Mouse (Mus musculus) G1E-ER4 (cell line): Measurements from ENCODE around the gene Wdr41. TPM values are rescaled to one million over a fixed set of nuclear protein-coding genes. Genes with fewer than 3 reads are reported as not detected.

Experiments
- GATA1 ChIP-seq: IDR thresholded peaks from one replicate; pipeline ENCODE4 v1.8.0; 2012; ENCODE audit warnings: low read length, inconsistent platforms
- polyA plus RNA-seq: library from polyadenylated mRNA; stranded (reverse); fragments of >175 nt; gene quantifications from 2 replicates; pipeline ENCODE4 v1.2.3, GENCODE M21; 2012

The Wdr41 gene
- 4.0 and 5.4 TPM in 2 replicates for polyA plus RNA-seq

DNA sequence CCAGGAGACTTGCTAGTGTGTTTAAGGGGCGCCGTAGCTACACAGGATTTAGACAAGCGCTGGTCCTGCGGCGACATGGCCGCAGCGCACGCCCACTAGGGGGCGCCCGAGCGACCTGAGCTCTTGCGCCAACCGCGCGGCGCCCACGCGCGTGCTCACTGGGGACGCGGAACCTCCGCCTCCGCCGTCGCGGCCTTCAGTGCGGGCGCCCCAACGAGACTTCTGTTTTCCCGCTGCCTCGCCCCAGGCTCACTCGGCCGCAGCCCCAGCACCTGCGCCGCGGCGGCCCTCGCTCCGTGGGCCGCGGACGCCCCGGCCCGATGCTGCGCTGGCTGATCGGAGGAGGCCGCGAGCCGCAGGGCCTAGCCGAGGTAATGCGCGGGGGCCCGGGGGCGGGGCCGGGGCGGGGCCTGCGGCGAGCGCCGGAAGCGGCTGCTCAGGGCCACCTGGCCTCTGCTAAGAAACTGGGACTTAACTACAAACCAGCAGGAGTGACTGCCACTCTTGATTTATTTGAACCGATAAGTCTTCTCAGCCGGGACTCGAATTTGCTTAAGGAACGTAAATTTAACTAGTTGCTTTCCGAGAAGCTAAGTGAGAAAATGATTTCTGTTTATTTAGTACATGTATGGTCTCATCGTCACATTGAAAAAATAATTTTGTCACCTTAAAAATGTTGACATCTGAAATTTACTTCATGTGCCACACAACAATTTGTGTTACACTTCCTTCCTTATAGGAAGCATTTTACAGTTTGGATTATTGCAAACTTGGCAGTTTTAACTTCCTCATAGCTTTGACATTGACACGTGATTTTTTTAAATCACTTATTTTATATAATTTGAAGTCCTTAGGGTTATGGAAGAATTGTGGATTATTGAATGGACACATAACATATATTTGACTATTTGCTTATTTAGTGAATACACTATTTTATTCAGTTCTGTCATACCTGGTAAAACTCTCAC lies at the start of gene Wdr41:
TSS of gene Wdr41 (plus strand) at position 126 of the 968 bp plus-strand sequence.
- TF ChIP-seq GATA1: no peak

- TF ChIP-seq GATA1: no peak
Observed at GRCm38 (mm10) chr13:94928086-94928485, 48.1 kb upstream of the Wdr41 start.

DNA sequence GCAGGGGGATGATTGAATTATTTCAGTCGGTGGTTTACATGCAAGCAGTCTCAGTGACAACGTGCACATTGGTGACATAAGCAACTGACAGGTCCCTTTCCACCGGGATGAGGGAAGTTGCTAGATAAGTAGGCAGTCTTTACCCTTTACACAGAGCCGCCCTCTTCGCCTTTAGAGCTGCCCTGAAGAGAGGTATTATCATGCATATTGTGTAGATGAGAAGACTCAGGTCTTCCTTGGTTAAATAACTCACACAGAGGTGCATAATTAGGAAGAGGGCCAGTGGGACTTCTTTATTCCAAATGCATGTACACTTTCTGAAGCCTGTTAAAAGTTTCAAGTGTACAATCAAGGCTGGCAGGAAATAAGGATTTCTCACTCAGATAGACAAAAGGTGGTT lies 37.7 kb upstream of the Wdr41 start:
- TF ChIP-seq GATA1: no peak

DNA sequence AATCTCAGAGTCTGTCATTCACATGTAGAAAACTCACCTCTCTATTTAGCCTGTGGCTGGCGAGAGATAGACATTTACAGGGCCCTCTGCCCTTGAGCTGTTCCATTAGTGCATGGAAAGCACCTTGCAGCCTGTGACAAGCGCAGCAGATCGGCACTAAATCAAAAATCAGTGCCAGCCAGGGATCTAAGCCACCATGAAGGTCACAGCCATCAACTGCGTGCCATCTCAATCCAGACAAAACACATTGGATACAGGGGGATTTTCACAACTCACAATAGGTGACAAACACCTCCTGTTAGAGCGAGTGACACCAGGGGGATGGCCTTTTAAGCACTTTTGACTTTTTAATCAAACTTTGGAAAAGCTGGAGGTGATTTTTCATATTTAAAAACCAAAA lies 36.0 kb upstream of the Wdr41 start:
- TF ChIP-seq GATA1: no peak

GRCm38 (mm10) chr13:94941230-94941629 lies 34.9 kb upstream of the Wdr41 start:
- no peak for TF ChIP-seq GATA1

DNA sequence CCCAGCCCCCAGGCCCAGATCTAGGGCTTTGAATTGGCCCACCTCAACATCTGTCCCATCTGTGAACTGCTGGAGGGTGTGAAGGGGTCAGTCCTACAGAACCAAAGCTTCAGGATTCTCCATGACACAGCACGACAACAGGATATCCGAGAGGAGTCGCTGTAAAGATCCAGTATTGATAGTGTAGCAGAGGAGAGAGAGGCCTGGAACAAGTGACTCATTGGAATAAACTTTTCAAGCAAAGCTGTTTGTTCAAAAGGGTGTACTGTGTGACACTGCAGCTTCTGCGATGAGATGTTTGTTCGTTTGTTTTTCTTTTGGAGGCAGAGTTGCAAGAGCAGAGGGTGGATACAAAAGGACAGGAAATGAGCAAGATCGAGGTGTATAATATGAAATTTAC lies 20.2 kb upstream of the Wdr41 start:
- TF ChIP-seq GATA1: no peak

- TF ChIP-seq GATA1: no peak
Observed at GRCm38 (mm10) chr13:94957965-94958364, 18.2 kb upstream of the Wdr41 start.

DNA sequence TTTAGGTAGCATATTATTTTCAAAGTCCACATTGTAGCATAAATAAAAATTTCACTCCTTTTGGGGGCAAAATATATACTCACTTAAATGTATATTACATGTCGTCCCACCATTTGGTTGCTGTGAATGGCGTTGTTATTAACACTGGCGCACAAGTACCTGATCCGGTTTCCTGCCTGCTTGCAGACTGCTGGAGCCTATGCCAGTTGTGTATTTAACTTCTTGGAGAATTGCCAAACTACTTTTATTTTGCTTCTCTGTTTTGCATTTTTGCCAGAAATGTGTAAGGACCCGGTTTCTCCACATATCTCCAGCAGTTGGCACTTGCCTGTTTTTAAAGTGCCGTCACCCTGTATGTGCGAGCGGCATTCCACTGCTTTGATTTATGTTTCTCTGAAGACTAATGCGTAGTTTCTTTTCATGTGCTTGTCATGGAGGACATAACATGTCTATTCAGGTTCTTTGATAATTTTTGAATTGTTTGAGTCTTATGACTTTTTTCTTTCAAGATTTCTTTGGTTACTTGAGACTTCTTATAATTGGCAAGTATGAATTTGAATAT lies 6.1 kb upstream of the Wdr41 start:
- TF ChIP-seq GATA1: no peak

DNA sequence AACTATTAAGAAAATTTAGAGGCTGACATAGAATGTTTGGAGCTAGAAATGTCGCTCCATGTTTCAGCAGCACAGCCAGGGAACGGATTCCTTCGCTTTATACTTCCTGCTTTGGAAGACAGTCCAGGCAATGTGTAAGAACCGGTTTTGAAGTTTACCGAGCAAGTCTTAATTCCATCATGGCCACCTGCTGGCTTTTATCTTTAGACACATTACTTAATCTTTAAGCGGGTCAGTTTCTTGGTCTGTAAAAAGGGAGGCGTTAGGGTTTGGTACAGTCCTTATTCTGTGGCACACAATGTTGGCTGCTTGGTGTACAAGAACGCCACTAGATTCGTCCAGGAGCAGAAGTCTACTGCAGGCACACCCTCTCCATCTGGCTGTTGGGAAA lies 321 bp upstream of the Wdr41 start:
- no peak for TF ChIP-seq GATA1

DNA sequence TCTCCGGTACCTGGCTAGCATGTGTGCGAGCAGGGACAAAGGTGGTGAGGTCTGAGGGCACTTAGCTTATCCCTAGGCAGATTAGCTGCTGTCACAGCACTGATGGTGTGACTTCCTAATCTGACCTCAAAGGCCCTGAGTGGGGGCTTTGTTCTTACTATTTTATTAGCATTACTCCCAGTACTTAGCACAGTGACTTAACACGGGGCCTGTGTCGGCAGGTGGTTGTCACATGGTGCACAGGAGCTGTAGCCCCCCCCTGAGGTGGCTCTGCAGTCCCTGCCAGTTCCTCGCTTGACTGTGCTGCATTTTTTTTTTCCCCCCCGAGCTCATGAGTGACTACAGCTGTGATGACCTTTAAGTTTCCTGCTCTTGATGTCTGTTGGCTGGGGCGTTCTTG lies 2.9 kb downstream of the Wdr41 start:
- no peak for TF ChIP-seq GATA1

GRCm38 (mm10) chr13:94990516-94990915 lies 14.4 kb downstream of the Wdr41 start:
- no peak for TF ChIP-seq GATA1

GRCm38 (mm10) chr13:95007281-95007680 lies 31.1 kb downstream of the Wdr41 start:
- TF ChIP-seq GATA1: no peak

DNA sequence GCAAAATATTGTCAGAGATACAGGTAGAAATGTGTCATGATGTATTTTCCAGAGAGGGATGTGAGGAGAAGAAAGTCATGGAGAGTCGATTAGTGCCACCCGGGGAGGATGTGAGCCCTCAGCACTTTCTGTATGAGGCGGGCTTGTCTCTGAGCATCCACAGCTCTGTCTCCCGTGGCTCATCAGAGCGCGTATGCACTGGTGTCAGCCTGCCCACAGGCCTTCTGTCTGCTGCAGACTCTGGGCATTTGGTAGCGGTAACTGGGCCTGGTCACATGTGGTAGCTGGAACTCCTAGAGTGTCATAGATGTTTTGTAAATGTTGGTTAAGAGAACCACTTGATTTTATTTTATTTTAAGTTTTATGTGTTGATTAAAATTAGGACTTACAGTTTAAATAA lies 33.1 kb downstream of the Wdr41 start:
- no peak for TF ChIP-seq GATA1

DNA sequence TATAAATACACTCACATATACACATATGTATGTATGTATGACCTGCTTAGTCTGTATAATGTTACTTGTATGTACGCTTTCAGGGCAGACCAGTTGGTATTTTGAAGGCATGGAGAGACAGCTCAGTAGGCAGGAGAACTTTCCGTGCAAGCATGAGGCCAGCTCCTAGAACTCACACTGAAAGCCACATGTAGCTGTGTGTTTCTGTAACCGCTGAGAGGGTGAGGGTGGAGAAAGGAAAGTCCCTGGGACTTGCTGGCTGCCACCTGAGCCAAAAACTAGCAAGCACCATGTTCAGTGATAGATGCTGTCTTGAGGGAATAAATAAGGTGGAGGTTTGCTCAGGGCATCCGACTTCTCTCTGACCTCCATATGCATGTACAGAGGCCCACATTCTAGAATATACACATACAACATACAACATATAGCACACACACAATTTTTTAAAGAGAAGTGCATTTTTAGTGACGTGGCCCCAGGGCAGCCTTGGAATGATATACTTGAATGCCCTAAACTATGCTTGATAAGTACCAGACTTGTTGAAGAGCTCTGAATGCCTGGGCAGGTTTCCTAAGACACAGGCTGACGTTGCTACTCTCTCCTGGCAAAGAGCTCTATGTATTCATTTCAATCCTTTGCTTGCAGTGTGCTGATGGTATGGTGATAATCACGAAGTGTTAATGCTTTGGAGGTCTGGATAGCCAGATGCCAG lies 35.6 kb downstream of the Wdr41 start:
- TF ChIP-seq GATA1: no peak

DNA sequence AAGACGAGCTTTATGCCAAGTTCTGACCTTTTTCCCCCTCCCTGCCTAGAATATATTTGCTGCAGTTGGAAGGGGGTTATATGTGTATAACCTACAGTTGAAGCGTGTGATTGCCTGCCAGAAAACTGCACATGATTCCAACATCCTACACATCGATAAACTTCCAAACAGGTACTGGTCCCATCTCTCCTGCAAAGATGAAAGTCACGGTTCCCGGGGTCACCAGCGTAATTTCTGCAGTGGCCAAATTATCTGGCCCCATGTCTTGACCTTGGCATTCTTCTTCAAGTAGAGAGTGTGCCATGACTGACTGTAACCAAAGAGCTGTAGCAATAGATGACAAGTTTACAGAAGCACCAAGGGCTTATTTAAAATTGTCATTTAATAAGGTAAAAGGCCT lies 41.1 kb downstream of the Wdr41 start:
- TF ChIP-seq GATA1: no peak

- no peak for TF ChIP-seq GATA1
Observed at GRCm38 (mm10) chr13:95017916-95018315, 41.8 kb downstream of the Wdr41 start.
